Comparison of ENCODE assay signal across 7 mouse cellular contexts in genomic region chr4:133574843-133575202, GRCm38 (mm10). TPM values are rescaled to one million over a fixed set of nuclear protein-coding genes. Genes with fewer than 3 reads are reported as not detected.
DNase-seq lines count a peak whose midpoint lies in the region; ATAC-seq and TF ChIP-seq lines count a peak whose summit lies in the region.

No protein-coding gene starts in this region.

- H3K9me3 ChIP-seq in lung, postnatal 0 days (ENCODE audit: low read length): no peaks in the 10 kb centered on the region
- H3K9me3 ChIP-seq in forebrain, embryonic 11.5 days (ENCODE audit: control insufficient read depth, low read length): no peaks in the 10 kb centered on the region
- no peaks in the 10 kb centered on the region for H3K9me3 ChIP-seq in limb, embryonic 14.5 days (ENCODE audit: control insufficient read depth, low read length)
- H3K9me3 ChIP-seq in stomach, embryonic 14.5 days (ENCODE audit: control insufficient read depth, low read depth, low read length): no peaks in the 10 kb centered on the region

- no peak for TF ChIP-seq POLR2A in limb, embryonic 14.5 days (IDR thresholded peaks at IDR 0.05; ENCODE audit: borderline replicate concordance, extremely low read depth, insufficient read depth, insufficient read length)

- no peak for TF ChIP-seq EP300 in lung, postnatal 0 days (IDR thresholded peaks at IDR 0.05)

- peak overlapping the region; percentile 89 for H3K4me3 ChIP-seq in lung, postnatal 0 days (ENCODE audit: low read depth, low read length)
- H3K4me3 ChIP-seq in forebrain, embryonic 11.5 days (ENCODE audit: low read depth, low read length): peak overlapping the region; percentile 96
- H3K4me3 ChIP-seq in limb, embryonic 14.5 days (replicated peaks; ENCODE audit: low read length): peak overlapping the region; percentile 94
- peak overlapping the region; percentile 99 for H3K4me3 ChIP-seq in stomach, embryonic 14.5 days (ENCODE audit: low read depth, low read length)

- H3K27me3 ChIP-seq in lung, postnatal 0 days (replicated peaks; ENCODE audit: insufficient read depth, low read length): no peaks in the 10 kb centered on the region
- H3K27me3 ChIP-seq in forebrain, embryonic 11.5 days (ENCODE audit: control insufficient read depth, insufficient read depth, low read length): no peaks in the 10 kb centered on the region
- no peaks in the 10 kb centered on the region for H3K27me3 ChIP-seq in limb, embryonic 14.5 days (ENCODE audit: control insufficient read depth, insufficient read depth, low read length)
- H3K27me3 ChIP-seq in stomach, embryonic 14.5 days (ENCODE audit: control insufficient read depth, insufficient read depth, low read length): no peaks in the 10 kb centered on the region

- ATAC-seq in lung, postnatal 0 days: peak; percentile 65
- peak; percentile 44; the same call in 1 of the 2 replicates for ATAC-seq in forebrain, embryonic 11.5 days (replicated peaks; ENCODE audit: low FRiP score)
- peak; percentile 58; the same call in 1 of the 2 replicates for ATAC-seq in limb, embryonic 14.5 days (ENCODE audit: low FRiP score, low read depth)
- ATAC-seq in stomach, embryonic 14.5 days (ENCODE audit: insufficient number of reproducible peaks, insufficient read depth, low FRiP score, low read depth): 0 out of 2 replicates have a peak, but pooled peaks have one; percentile 38

- WGBS in lung, postnatal 0 days: 1% methylated on average over 41 of the region's 41 CpGs
- under 1% methylated on average over 41 of the region's 41 CpGs for WGBS in forebrain, embryonic 11.5 days
- under 1% methylated on average over 37 of the region's 41 CpGs for WGBS in limb, embryonic 14.5 days
- 1% methylated on average over 41 of the region's 41 CpGs for WGBS in stomach, embryonic 14.5 days

- DNase-seq in lung, postnatal 0 days (ENCODE audit: low spot score): no peak
- DNase-seq in lung, postnatal 10 days: no peak
- DNase-seq in forebrain, embryonic 11.5 days (ENCODE audit: low spot score): peak; percentile 58
- DNase-seq in limb, embryonic 14.5 days (ENCODE audit: low spot score): no peak
- DNase-seq in retina, postnatal 1 day: no peak
- no peak for DNase-seq in kidney, adult 8-10 months

- H3K36me3 ChIP-seq in lung, postnatal 0 days (ENCODE audit: insufficient read depth, low read length): 0 out of 2 replicates have a peak, but pooled peaks cover 4% of the 10 kb centered on the region
- H3K36me3 ChIP-seq in forebrain, embryonic 11.5 days (ENCODE audit: control insufficient read depth, insufficient read depth, low read length): peaks cover 2% of the 10 kb centered on the region; the same call in 1 of the 2 replicates
- peaks cover 19% of the 10 kb centered on the region for H3K36me3 ChIP-seq in limb, embryonic 14.5 days (ENCODE audit: control insufficient read depth, insufficient read depth, low read length)
- peaks cover 11% of the 10 kb centered on the region for H3K36me3 ChIP-seq in stomach, embryonic 14.5 days (ENCODE audit: control insufficient read depth, insufficient read depth, low read length)

- peaks cover 7% of the 10 kb centered on the region; the same call in 1 of the 2 replicates for H3K4me1 ChIP-seq in lung, postnatal 0 days (ENCODE audit: insufficient read depth, low read depth, low read length)
- no peaks in the 10 kb centered on the region for H3K4me1 ChIP-seq in forebrain, embryonic 11.5 days (replicated peaks; ENCODE audit: control insufficient read depth, insufficient read depth, low read length)
- peaks cover 5% of the 10 kb centered on the region for H3K4me1 ChIP-seq in limb, embryonic 14.5 days (ENCODE audit: control insufficient read depth, insufficient read depth, low read length)
- H3K4me1 ChIP-seq in stomach, embryonic 14.5 days (ENCODE audit: control insufficient read depth, insufficient read depth, low read length): peaks cover 6% of the 10 kb centered on the region; the same call in 1 of the 2 replicates

- peak overlapping the region; percentile 94 for H3K4me2 ChIP-seq in lung, postnatal 0 days (replicated peaks; ENCODE audit: low read depth, low read length)
- H3K4me2 ChIP-seq in forebrain, embryonic 11.5 days (ENCODE audit: low read depth, low read length, severe bottlenecking): peak overlapping the region; percentile 92
- peak overlapping the region; percentile 90 for H3K4me2 ChIP-seq in limb, embryonic 14.5 days (replicated peaks; ENCODE audit: low read depth, low read length, severe bottlenecking)
- H3K4me2 ChIP-seq in stomach, embryonic 14.5 days (replicated peaks; ENCODE audit: low read depth, low read length): peak overlapping the region; percentile 93

- peak overlapping the region; percentile 88 for H3K9ac ChIP-seq in lung, postnatal 0 days (replicated peaks; ENCODE audit: low read depth)
- H3K9ac ChIP-seq in forebrain, embryonic 11.5 days (ENCODE audit: low read length): peak overlapping the region; percentile 91
- peak overlapping the region; percentile 86 for H3K9ac ChIP-seq in limb, embryonic 14.5 days (ENCODE audit: low read depth, low read length, severe bottlenecking)
- H3K9ac ChIP-seq in stomach, embryonic 14.5 days (replicated peaks; ENCODE audit: low read depth, low read length): peak overlapping the region; percentile 80

- no peak for TF ChIP-seq CTCF in lung, postnatal 0 days (IDR thresholded peaks at IDR 0.05)

- peak overlapping the region; percentile 62 for H3K27ac ChIP-seq in lung, postnatal 0 days (ENCODE audit: low read length)
- peak overlapping the region; percentile 84; the same call in 1 of the 2 replicates for H3K27ac ChIP-seq in forebrain, embryonic 11.5 days (ENCODE audit: low read depth, low read length)
- peak overlapping the region; percentile 76; the same call in 1 of the 2 replicates for H3K27ac ChIP-seq in limb, embryonic 14.5 days (replicated peaks; ENCODE audit: low read depth, low read length)
- H3K27ac ChIP-seq in stomach, embryonic 14.5 days (ENCODE audit: low read length): peak overlapping the region; percentile 55; the same call in 1 of the 2 replicates

RNA-seq across cellular contexts. Expression of gene Gpatch3, which starts 0.3 kb away (rescaled TPM):
- polyA plus RNA-seq in lung, postnatal 0 days (2015; fragmentation: Nextera tagmentation; extraction: Ambion mirVana): 6.7 and 7.1 TPM in 2 replicates
- polyA plus RNA-seq in forebrain, embryonic 11.5 days (2014; fragmentation: Nextera tagmentation; extraction: Ambion mirVana): 9.2 and 9.3 TPM in 2 replicates
- polyA plus RNA-seq in limb, embryonic 14.5 days (2012; rRNA removed): 8.0 and 8.4 TPM in 2 replicates
- polyA plus RNA-seq in limb, embryonic 14.5 days (2014; fragmentation: Nextera tagmentation; extraction: Ambion mirVana): 8.1 and 9.2 TPM in 2 replicates
- polyA plus RNA-seq in stomach, embryonic 14.5 days (2014; fragmentation: Nextera tagmentation; extraction: Ambion mirVana): 5.5 TPM in 2 replicates

RNA-seq across cellular contexts. Expression of gene Gpn2, which starts 9.3 kb away (rescaled TPM):
- 15.8 and 17.6 TPM in 2 replicates for polyA plus RNA-seq in lung, postnatal 0 days (2015; fragmentation: Nextera tagmentation; extraction: Ambion mirVana)
- 28.6 and 31.8 TPM in 2 replicates for polyA plus RNA-seq in forebrain, embryonic 11.5 days (2014; fragmentation: Nextera tagmentation; extraction: Ambion mirVana)
- polyA plus RNA-seq in limb, embryonic 14.5 days (2012; rRNA removed): 33.2 and 42.0 TPM in 2 replicates
- polyA plus RNA-seq in limb, embryonic 14.5 days (2014; fragmentation: Nextera tagmentation; extraction: Ambion mirVana): 17.6 and 19.6 TPM in 2 replicates
- polyA plus RNA-seq in stomach, embryonic 14.5 days (2014; fragmentation: Nextera tagmentation; extraction: Ambion mirVana): 17.7 and 18.9 TPM in 2 replicates

RNA-seq across cellular contexts. Expression of gene Nr0b2, which starts 21.6 kb away (rescaled TPM):
- 0.37 and 0.39 TPM in 2 replicates for polyA plus RNA-seq in lung, postnatal 0 days (2015; fragmentation: Nextera tagmentation; extraction: Ambion mirVana)
- 0.16 TPM in 1 of 2 replicates, not detected in the other for polyA plus RNA-seq in forebrain, embryonic 11.5 days (2014; fragmentation: Nextera tagmentation; extraction: Ambion mirVana)
- polyA plus RNA-seq in limb, embryonic 14.5 days (2012; rRNA removed): 0.05 TPM in 1 of 2 replicates, not detected in the other
- 0.17 TPM in 1 of 2 replicates, not detected in the other for polyA plus RNA-seq in limb, embryonic 14.5 days (2014; fragmentation: Nextera tagmentation; extraction: Ambion mirVana)
- polyA plus RNA-seq in stomach, embryonic 14.5 days (2014; fragmentation: Nextera tagmentation; extraction: Ambion mirVana): 3.3 and 4.1 TPM in 2 replicates

RNA-seq across cellular contexts. Expression of gene Sfn, which starts 27.1 kb away (rescaled TPM):
- 23.7 and 32.4 TPM in 2 replicates for polyA plus RNA-seq in lung, postnatal 0 days (2015; fragmentation: Nextera tagmentation; extraction: Ambion mirVana)
- polyA plus RNA-seq in forebrain, embryonic 11.5 days (2014; fragmentation: Nextera tagmentation; extraction: Ambion mirVana): 11.6 and 15.7 TPM in 2 replicates
- polyA plus RNA-seq in limb, embryonic 14.5 days (2012; rRNA removed): 112 and 139 TPM in 2 replicates
- polyA plus RNA-seq in limb, embryonic 14.5 days (2014; fragmentation: Nextera tagmentation; extraction: Ambion mirVana): 243 and 295 TPM in 2 replicates
- polyA plus RNA-seq in stomach, embryonic 14.5 days (2014; fragmentation: Nextera tagmentation; extraction: Ambion mirVana): 158 and 163 TPM in 2 replicates

RNA-seq across cellular contexts. Expression of gene Nudc, which starts 29.0 kb away (rescaled TPM):
- polyA plus RNA-seq in lung, postnatal 0 days (2015; fragmentation: Nextera tagmentation; extraction: Ambion mirVana): 130 and 154 TPM in 2 replicates
- 348 and 363 TPM in 2 replicates for polyA plus RNA-seq in forebrain, embryonic 11.5 days (2014; fragmentation: Nextera tagmentation; extraction: Ambion mirVana)
- 141 and 184 TPM in 2 replicates for polyA plus RNA-seq in limb, embryonic 14.5 days (2012; rRNA removed)
- 180 and 197 TPM in 2 replicates for polyA plus RNA-seq in limb, embryonic 14.5 days (2014; fragmentation: Nextera tagmentation; extraction: Ambion mirVana)
- polyA plus RNA-seq in stomach, embryonic 14.5 days (2014; fragmentation: Nextera tagmentation; extraction: Ambion mirVana): 192 and 206 TPM in 2 replicates
